Mouse (Mus musculus) adrenal gland, postnatal 36 days (tissue): ENCODE results near the gene Dicer1. TPM values are rescaled to one million over a fixed set of nuclear protein-coding genes. Genes with fewer than 3 reads are reported as not detected.
"Not testable (repeated sequence)": the region's sequence is repeated elsewhere in the genome, so short reads cannot be mapped to it uniquely, and the experiment has no call there.

Experiments used
- DNase-seq, 2 experiments: peaks; one replicate each; pipeline ENCODE4 v3.0.0; 2021; ENCODE audit warnings: mixed read lengths in 1 of 2
- total RNA-seq, 2 experiments: library from RNA; stranded (reverse); gene quantifications; 2 replicates each; pipeline ENCODE4 v1.2.3; 2021

The Dicer1 gene
- total RNA-seq, 2 experiments from 2014 or later: 45.5 to 52.2 TPM

DNA sequence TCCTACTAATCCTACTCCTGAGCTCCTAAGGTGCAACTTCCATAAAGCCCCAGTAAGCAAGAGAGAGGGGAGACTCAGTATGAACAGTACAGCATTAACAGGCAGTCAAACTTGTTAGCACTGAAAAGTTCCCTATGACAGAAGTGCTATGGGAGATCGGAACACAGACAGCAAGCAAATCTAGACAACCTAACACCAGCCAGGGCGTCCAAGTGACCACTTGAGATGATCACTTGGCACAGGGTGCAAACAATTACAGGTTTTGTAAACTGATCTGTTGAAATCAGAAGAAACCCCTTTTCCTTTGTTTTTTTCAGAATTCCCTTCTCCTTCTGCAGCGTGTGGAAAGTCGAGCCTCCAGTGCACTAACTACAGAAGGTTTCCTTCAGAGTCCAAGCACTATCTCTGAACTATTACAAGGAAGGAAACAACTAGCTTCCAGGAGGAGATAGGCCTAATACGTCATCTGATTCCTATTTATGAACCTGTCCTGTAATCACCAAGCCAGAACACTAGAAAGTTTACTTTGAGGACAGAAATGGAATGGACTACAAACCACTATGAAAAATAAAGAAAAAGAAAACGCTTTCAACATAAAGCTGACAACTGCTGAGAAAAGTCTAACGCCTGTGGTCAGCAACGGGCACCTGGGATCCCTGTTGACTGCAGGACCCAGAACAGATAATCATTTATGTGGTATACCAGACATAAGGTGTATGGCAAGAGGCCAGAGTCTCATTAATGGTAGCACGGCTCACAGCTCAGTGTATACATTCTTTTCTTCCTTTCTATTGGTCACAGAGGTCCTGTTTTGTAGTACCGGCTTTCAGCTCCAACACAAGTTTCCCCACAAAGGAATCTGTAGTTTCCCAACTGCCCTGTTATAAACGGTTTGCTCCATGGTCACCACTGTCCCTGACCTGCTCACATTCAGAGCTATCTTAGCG is 10.6 kb downstream of the Dicer1 start:
- DNase-seq: no peak

DNA sequence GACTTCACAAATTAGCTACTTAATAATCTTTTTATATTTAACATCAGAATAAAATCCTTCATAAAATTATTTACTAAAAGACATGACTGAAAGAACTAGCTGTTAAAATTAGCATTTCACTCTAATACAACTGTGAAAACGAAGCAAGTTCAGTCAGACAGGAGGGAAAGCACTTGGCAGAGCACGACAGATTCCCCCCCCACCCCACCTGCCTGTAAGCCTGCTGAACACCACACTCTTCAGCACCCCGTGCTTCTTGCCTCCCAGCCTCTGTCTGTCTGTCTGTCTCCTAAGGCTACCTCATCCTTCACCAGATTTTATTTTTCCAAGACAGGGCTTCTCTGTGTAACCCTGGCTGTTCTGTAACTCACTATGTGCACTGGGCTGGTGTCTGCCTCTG is 12.8 kb downstream of the Dicer1 start:
- DNase-seq: no peak

DNA sequence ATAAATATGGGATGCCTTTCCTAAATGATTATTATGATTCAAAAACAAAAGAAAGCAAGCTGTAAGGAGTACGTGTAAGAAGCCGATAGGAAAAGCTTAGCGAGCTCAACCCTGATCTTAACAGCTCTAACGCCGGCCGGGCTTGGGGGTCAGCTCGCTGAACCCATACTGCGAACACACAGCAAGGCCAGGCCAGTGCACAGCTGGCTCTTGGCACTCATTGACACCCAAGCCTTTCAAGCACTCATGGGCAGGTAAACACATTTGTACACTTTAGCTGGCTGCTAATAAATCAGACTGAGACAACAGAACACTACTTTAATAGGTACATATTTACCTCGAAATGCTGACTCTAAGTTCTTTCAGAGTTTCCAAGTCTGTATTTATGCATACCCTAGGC is 13.3 kb downstream of the Dicer1 start:
- no peak for DNase-seq

DNA sequence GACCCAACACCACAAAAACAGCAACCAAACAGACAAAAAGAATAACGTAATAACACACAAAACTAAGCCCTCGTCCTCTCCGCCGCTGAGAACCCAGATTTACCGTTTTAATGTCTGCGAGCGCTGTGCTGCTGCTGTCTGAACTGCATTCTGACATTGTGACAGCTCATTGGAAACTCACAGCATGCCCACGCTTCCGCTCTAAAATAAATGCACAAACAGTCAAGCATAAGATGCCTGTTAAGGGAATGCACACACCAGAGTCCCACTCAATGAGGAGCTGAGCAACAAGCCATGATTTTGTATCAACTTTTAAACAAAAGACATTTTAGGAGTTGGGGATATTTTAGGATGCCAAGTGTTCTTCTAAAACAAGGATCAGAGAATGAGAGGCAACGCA is 14.1 kb downstream of the Dicer1 start:
- no peak for DNase-seq

DNA sequence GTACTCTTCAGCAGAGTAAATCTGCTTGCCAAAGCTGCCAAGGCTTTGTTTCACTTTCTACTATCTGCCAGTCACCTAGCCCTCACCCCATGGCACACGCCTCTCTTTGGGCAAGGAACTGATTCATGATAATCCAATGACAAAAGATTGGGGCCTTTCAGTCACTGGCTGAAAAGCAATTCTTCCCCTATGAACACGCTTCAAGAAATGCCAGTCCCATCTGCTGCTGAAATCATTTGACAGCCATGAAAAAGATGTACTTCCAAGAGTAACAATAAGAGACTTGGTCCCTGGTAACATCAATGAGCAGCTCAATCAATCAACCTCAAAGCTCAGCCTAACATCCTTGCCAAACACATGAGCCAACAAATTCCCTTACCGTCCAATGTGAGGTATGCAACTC is 15.8 kb downstream of the Dicer1 start:
- DNase-seq: no peak

DNA sequence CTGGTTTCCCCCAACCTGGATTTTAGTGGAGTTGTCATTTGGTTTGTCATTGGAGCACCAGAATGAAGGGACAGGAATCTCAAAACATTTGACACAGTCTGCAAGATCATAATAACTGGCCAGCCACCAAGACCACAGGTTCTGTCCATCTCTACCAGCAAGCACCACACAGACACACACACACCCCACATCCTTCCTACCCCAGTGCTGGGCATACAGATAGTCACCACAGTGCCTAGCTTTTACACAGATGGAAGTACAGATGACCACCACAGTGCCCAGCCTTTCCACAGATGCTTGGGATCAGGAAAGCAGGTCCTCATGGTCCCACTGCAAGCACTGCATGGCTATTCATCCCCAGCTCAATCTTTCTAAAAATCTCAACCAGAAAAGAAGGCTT is 18.6 kb downstream of the Dicer1 start:
- no peak for DNase-seq

DNA sequence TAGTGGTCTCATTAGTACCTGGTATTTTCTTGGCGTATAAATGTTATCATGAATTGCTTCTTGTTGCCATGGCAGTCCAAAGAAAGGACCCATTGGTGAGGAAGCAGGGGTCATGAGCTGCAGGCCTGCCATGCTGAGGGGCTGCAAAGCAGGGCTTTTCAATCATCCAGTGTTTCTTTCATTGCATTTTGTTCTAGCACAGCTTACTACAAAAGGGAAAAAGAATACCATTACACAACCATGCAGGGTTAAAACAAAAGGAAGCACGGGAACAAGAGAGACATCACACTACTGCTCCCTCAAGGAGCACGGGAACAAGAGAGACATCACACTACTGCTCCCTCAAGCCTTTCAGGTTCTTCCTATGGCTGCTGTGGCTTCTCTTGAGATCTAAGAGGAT is 20.0 kb downstream of the Dicer1 start:
- DNase-seq: no peak

DNA sequence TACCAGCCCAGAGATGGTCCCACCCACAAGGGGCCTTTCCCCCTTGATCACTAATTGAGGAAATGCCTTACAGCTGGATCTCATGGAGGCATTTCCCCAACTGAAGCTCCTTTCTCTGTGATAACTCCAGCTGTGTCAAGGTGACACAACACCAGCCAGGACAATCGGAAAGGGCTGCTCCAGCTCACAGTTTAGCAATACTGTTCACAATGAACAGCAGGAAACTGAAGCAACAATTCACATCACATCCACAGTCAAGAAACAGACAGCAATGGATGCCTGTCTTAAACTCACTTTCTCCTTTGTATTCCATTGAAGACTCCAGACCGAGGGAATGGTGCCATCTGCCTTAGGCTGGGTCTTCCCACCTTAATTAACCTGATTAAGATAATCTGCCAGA is 25.3 kb downstream of the Dicer1 start:
- not testable (repeated sequence) for DNase-seq

DNA sequence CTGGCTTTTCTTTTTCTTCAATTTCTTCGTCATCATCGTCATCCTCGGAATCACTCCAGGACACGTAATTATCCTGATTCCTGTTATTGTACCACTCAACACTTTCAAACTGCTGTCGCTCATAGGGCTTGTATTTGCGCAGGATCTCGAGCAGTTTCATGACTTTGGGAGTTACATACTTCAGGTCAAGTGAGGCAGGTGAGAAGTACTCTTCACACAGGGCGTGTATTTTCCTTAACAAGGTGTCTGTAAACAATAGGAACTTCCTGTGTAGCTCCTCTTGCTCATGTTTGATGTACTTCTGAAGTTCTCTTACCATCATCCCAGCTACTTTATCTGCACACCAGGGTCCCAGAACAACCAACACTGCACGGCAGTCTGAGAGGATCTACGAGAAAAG is 29.7 kb downstream of the Dicer1 start:
- DNase-seq: no peak

DNA sequence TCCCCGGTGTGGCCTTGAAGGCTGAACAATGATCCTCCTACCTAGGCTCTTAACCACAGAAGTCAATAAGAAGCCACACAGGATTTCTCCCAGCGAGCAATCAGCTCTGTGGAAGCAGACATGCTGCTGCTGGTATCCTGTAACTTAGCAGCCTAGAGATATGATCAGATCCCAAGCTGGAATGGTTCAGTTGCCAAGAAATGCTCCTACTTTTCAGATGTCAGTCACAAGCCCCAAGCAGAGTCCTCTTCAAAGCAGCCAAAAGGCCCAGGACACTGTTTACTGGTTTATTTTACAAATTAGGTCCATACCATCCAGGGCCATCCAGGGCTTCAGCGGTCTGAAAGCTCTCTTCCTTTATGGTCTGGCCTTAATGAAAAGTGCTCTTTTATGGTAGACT is 30.7 kb downstream of the Dicer1 start:
- DNase-seq: no peak

DNA sequence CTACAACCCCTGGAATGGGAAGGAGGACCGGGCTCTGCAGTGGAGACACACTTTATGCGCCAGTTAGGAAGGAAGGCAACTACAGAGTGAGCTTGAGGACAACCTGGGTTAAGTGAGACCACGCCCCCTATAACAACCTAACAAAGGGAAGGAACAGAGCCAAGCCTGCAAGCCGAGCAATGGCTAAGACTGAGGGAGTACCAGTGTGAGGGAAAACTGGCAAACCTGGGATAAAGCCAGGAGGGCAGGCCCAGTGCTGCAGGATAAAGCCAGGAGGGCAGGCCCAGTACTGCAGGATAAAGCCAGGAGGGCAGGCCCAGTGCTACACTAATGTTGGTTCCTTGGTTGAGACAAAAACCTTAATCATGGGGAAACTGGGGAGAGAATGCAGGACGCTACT is 32.8 kb downstream of the Dicer1 start:
- DNase-seq: no peak

DNA sequence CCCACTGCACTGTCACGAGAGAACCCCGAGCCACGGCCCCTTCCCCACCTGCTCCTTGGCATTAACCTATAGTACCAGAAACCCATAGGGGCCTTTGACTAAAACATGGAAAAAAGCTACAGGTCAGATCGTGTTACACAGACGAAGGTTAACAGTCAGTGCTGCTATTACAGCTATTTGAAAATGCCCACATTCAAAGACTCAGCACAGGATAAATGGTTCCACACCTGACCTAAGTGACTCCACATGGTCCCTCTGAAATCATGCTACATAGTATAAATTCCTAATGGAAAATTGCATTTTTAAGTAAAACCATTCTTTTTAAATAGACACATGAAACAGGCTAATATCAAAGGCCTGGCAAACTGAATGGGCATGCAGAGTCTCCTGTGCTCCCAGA is 35.3 kb downstream of the Dicer1 start:
- no peak for DNase-seq

DNA sequence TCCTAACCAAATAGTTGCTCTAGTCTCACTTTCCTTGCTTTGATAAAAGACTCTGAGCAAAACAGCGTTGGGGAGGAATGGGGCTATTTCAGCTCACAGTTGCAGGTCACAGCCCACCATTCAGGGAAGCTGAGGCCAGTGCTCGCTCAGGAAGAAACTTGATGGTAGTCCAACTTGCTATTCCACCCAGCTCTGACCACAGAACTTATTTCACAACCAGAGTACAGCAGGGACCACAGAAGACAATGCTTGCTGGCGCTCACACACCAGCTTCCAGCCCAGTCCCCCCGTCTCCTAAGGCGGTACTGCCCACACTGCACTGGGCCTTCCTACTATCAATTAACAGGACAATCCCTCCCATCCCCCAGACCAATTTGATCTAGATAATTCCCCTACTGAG is 36.3 kb downstream of the Dicer1 start:
- no peak for DNase-seq

DNA sequence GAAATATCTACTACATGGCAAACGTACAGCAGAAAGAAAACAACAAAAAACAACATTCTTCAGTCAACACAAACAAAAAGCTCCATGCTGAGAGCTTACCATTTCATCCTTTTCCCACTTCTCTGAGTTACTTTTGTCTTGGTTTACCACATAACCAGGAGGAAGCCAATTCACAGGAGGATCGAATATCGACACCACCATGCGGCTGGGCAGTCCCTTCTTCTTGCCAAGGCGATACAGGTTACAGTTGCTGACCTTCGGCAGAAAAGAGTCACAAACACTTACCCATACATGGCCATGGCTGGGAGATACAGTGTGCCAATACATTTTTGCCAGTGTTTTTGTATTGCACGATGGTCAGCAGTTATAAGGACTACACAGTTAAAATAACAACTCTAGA is 51.5 kb downstream of the Dicer1 start:
- DNase-seq: no peak

DNA sequence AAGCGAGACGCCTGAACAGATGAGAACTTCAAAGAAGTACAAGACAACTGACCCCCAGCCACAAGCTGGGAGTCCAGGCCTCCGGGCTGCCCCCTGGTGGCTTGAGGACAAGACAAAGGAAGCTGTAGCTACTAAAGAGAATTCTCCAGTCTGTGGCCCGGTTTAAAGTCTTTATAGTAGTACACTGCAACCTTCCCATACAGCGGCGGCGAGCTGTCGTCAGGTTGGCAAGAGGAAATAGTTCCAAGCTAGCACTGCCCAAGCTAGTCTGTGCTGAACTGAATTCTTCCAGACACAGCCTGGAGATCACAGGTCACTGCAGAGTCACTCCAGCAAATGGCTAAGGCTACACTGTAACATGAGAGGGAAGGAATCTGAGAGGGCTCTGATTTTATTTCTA is 52.0 kb downstream of the Dicer1 start:
- DNase-seq: peak; percentile 42 to 76

DNA sequence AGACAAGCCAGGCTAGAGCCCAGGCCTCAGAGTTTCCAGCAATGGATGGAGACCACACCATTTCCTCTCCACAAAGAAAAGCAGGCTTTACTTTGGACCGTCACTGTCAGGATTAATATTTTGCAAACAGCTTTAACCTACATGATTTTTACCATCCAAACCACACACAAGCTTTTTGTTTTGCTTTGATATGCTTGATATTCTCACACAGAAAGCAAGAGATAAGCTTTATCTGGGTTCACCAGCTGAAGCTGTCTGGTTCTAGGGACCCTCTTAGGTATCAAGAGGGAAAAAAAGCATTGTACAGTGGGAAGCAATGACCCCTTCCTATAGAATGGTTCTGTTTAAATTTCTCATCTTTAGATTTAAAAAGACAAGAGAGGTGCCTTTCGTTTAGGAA is 56.2 kb downstream of the Dicer1 start:
- DNase-seq: no peak

DNA sequence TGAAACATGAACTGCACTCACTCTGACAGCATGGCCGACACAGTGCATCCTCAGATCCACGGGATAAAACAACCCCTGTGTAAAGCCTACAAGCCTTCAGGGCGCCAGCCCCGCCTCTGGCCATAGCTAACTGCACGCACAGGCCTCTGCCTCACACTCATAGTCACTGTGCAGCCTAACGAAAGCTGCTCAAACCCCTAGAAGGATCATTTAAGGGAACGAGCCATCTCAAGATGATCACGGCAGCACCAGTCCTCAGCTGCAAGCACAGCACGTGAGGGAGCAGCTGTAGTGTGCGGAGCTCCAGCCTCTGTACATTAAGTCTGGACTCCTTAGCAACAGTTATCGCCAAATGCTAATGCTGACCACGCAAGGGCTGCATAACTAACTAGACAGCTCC is 58.9 kb downstream of the Dicer1 start:
- no peak for DNase-seq

DNA sequence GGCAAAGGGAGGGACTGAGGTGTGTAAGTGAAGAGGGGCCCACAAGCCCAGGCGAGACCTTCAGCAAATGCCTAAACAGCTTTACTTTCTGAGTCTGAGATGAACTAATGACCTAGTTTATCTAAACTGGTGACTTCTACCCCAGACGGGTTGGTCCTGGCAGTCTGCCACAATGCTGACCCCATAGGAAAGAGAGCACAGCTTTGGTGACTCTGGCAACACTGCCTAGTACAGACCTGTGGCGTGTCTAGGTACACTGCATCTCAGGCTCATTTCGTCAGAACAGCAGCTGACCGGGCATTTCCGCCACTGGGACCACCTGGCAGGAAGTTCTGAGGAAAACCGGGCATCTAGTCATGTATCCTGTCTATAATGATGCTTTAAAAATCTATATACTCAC is 61.3 kb downstream of the Dicer1 start:
- DNase-seq: no peak

DNA sequence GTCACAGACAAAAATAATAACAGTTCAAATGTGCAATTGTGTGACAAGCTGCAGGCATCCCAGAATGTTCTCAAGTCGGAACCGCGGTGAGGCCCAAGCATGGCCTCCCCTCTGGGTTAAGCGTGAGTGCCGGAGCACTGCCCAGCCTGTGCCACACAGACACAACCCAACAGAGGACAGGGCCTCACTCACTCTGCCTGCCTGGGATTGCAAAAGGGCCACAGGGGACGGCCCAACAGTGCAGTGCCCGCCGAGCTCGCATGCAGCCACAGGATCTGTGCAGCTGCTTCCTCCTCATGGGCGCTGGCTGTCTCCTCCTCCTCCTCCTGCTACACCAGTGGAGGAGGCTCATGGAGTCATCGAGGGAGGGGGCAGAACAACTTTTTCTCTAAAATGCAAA is 62.9 kb downstream of the Dicer1 start:
- DNase-seq: no peak

DNA sequence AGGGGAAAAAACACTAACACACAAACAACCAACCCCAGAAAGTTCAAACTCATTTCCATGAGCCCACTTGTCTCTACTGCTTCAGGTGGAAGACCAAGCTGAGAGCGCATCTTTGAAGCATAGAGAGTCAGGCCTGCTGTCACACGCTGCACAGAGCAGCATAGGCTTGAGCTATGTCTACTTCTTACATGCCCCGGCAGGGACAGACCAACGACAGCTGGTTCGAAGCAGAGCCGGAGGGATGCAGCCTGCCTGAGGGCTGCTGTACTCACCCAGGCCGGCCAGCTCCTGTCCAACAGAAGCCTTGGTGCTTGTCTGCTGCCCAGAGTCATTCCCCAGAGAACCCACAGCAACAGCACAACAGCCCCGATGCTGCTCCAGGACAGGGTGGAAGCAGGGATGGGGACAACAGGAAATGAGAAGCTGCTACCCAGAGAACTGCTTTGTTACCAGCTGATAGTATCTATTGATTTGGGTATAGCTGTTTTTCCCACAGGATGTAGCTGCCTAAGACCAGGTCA is 67.3 kb downstream of the Dicer1 start:
- DNase-seq: no peak

DNA sequence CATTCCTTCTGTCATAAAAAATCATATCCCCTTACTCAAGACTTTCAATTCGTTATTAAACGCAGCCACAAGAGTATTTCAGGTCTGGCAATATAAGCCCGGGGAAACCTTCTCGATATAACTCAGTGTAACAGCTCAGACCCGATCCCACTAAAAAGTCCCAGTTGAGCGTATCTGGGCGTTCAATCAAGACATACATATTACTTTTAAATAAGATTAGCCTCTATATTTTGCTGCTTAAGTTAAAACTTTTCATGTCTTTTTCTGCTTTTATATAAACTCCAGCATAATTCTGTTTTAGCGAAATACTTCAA is 72.0 kb downstream of the Dicer1 start:
- no peak for DNase-seq

DNA sequence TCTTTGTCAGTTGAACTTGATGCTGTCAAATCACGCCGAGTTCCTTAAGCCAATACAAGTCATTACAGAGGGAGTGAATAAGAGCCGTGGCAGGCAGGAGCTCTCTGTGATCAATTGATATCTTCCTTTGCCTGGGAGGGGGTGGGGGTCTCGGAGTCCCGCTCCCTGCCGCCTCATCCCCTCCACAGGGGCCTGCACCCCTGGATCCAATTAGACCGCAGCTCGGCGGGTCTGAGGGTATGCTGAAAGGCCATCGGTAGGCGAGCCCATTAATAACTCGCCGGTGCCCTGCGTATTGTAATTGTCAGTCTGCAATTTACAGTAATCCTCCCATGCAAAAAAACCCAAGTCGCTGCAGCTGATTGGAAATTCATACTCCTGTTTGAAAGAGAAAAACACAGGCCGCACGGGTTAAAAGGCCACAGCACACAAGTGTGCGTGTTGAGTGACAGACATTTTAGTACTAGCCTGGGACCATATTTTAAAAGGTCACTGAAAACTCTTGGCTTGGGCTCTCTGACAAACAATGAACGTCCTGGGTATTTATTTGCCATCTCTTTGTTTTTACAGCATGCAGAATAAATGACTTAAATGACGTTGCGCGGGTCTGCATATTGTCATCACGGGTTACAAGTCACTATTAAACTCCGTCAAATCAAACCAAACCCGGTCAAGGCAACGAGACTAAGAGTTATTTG is 72.5 kb downstream of the Dicer1 start:
- no peak for DNase-seq

DNA sequence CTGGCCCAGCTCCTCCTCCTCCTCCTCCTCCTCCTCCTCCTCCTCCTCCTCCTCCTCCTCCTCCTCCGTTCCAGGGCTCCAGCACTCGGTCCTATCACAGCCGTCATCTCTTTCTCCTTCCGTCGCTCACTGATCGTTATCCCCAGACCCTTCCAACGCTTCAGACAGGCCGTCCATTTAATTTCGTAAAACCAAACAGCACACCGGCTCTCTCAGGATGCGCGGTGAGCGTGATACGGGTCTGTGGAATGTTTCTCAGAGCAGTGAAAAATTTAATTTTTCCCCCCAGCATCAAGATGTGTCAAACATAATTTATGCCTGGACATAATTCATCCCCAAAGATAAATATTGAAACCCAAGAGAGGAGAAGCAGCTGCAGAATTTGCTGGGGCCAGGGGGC is 73.3 kb downstream of the Dicer1 start:
- DNase-seq: no peak
